ENCODE assay signal across 11 mouse cellular contexts in genomic region chr10:115296401-115296935, GRCm38 (mm10). TPM values are rescaled to one million over a fixed set of nuclear protein-coding genes. Genes with fewer than 3 reads are reported as not detected.
DNase-seq lines count a peak whose midpoint lies in the region; ATAC-seq and TF ChIP-seq lines count a peak whose summit lies in the region.
"Had no signal": no experiment of that assay in that cellular context is flagged by ENCODE, and none has a peak within 500 bp of the region (broad histone marks: within the 10 kb centered on the region; RNA-seq: fewer than 3 reads in every experiment).

No protein-coding gene starts in this region.

- DNase-seq in forebrain, postnatal 0 days = no peak
- DNase-seq in lung, postnatal 0 days (ENCODE audit: low spot score) = no peak
- no peak for DNase-seq in lung, postnatal 14 days
- DNase-seq in urinary bladder, adult 18-20 months (ENCODE audit: low spot score in 2 of 2) = no peak
- no peak for DNase-seq in ovary, postnatal 36 days (ENCODE audit: low spot score)
- DNase-seq: cerebellum, adult 9-11 months; spleen, adult 18-20 months had no signal

- H3K4me2 ChIP-seq in forebrain, postnatal 0 days (ENCODE audit: low read depth) = no peak overlapping the region
- H3K4me2 ChIP-seq in forebrain, embryonic 15.5 days (replicated peaks) = no peak overlapping the region
- no peak overlapping the region for H3K4me2 ChIP-seq in lung, postnatal 0 days (replicated peaks; ENCODE audit: low read depth, low read length)
- H3K4me2 ChIP-seq in intestine, embryonic 16.5 days (ENCODE audit: low read depth, low read length) = no peak overlapping the region
- H3K4me2 ChIP-seq: limb, embryonic 13.5 days had no signal

- no peaks in the 10 kb centered on the region for H3K27me3 ChIP-seq in forebrain, postnatal 0 days (ENCODE audit: insufficient read depth, low read length)
- no peaks in the 10 kb centered on the region for H3K27me3 ChIP-seq in forebrain, embryonic 15.5 days
- no peaks in the 10 kb centered on the region for H3K27me3 ChIP-seq in lung, postnatal 0 days (replicated peaks; ENCODE audit: insufficient read depth, low read length)
- H3K27me3 ChIP-seq in intestine, embryonic 16.5 days (replicated peaks; ENCODE audit: control insufficient read depth, insufficient read depth, low read length) = no peaks in the 10 kb centered on the region
- no peaks in the 10 kb centered on the region for H3K27me3 ChIP-seq in small intestine, adult 2 months (ENCODE audit: control insufficient read depth, insufficient read depth, low read length)
- H3K27me3 ChIP-seq: limb, embryonic 13.5 days had no signal

- peaks cover 53% of the 10 kb centered on the region for H3K36me3 ChIP-seq in forebrain, postnatal 0 days (ENCODE audit: insufficient read depth)
- H3K36me3 ChIP-seq in forebrain, embryonic 15.5 days = peaks cover 62% of the 10 kb centered on the region
- H3K36me3 ChIP-seq in lung, postnatal 0 days (ENCODE audit: insufficient read depth, low read length) = peaks cover 36% of the 10 kb centered on the region
- peaks cover 9% of the 10 kb centered on the region for H3K36me3 ChIP-seq in intestine, embryonic 16.5 days (ENCODE audit: control insufficient read depth, insufficient read depth, low read length)
- peaks cover 67% of the 10 kb centered on the region for H3K36me3 ChIP-seq in small intestine, adult 2 months (ENCODE audit: control insufficient read depth, insufficient read depth, low read length)

- no peak for ATAC-seq in forebrain, postnatal 0 days
- ATAC-seq in forebrain, embryonic 15.5 days (replicated peaks) = no peak
- ATAC-seq in lung, postnatal 0 days = peak; percentile 37; the same call in 1 of the 2 replicates
- ATAC-seq in intestine, embryonic 16.5 days = peak; percentile 52; the same call in 1 of the 2 replicates

- no peak overlapping the region for H3K27ac ChIP-seq in forebrain, postnatal 0 days (ENCODE audit: low read depth, low read length)
- no peak overlapping the region for H3K27ac ChIP-seq in forebrain, embryonic 15.5 days (replicated peaks)
- no peak overlapping the region for H3K27ac ChIP-seq in lung, postnatal 0 days (ENCODE audit: low read length)
- no peak overlapping the region for H3K27ac ChIP-seq in intestine, embryonic 16.5 days (ENCODE audit: low read length)
- no peak overlapping the region for H3K27ac ChIP-seq in small intestine, adult 2 months (ENCODE audit: insufficient read depth, low read depth, low read length)
- H3K27ac ChIP-seq: limb, embryonic 13.5 days had no signal

- H3K4me1 ChIP-seq in forebrain, postnatal 0 days (ENCODE audit: insufficient read depth) = no peaks in the 10 kb centered on the region
- H3K4me1 ChIP-seq in forebrain, embryonic 15.5 days = no peaks in the 10 kb centered on the region
- no peaks in the 10 kb centered on the region for H3K4me1 ChIP-seq in lung, postnatal 0 days (ENCODE audit: insufficient read depth, low read depth, low read length)
- no peaks in the 10 kb centered on the region for H3K4me1 ChIP-seq in intestine, embryonic 16.5 days (ENCODE audit: control insufficient read depth, insufficient read depth, low read length)
- no peaks in the 10 kb centered on the region for H3K4me1 ChIP-seq in small intestine, adult 2 months (ENCODE audit: control insufficient read depth, insufficient read depth, insufficient read length, low read length)
- H3K4me1 ChIP-seq: limb, embryonic 13.5 days had no signal

- 89% methylated on average over 9 of the region's 9 CpGs for WGBS in forebrain, postnatal 0 days
- 90% methylated on average over 9 of the region's 9 CpGs for WGBS in forebrain, embryonic 15.5 days
- WGBS in lung, postnatal 0 days = 71% methylated on average over 9 of the region's 9 CpGs
- 76% methylated on average over 9 of the region's 9 CpGs for WGBS in intestine, embryonic 16.5 days
- WGBS in small intestine, adult 2 months = 72% methylated on average over 9 of the region's 9 CpGs

- no peak for TF ChIP-seq EP300 in lung, postnatal 0 days (IDR thresholded peaks at IDR 0.05)

- peak; percentile 20; the same call in 1 of the 2 replicates for TF ChIP-seq CTCF in forebrain, postnatal 0 days (IDR thresholded peaks at IDR 0.05; ENCODE audit: low read depth)
- TF ChIP-seq CTCF in lung, postnatal 0 days (IDR thresholded peaks at IDR 0.05) = peak; percentile 49
- peak; percentile 20; the same call in 1 of the 2 replicates for TF ChIP-seq CTCF in small intestine, adult 2 months (IDR thresholded peaks at IDR 0.05; ENCODE audit: extremely low read depth, insufficient read length, insufficient replicate concordance, low read depth, low read length)

- no peaks in the 10 kb centered on the region for H3K9me3 ChIP-seq in forebrain, postnatal 0 days (ENCODE audit: low read length)
- H3K9me3 ChIP-seq in forebrain, embryonic 15.5 days = no peaks in the 10 kb centered on the region
- no peaks in the 10 kb centered on the region for H3K9me3 ChIP-seq in lung, postnatal 0 days (ENCODE audit: low read length)
- H3K9me3 ChIP-seq in intestine, embryonic 16.5 days (ENCODE audit: control insufficient read depth, low read length) = no peaks in the 10 kb centered on the region
- H3K9me3 ChIP-seq: limb, embryonic 13.5 days had no signal

- TF ChIP-seq POLR2A in small intestine, adult 2 months (IDR thresholded peaks at IDR 0.05; ENCODE audit: low read depth, low read length) = no peak

- H3K4me3 ChIP-seq in forebrain, postnatal 0 days (ENCODE audit: low read depth, low read length) = no peak overlapping the region
- H3K4me3 ChIP-seq in forebrain, embryonic 15.5 days = no peak overlapping the region
- H3K4me3 ChIP-seq in lung, postnatal 0 days (ENCODE audit: low read depth, low read length) = no peak overlapping the region
- H3K4me3 ChIP-seq in intestine, embryonic 16.5 days (ENCODE audit: low read length) = no peak overlapping the region
- no peak overlapping the region for H3K4me3 ChIP-seq in small intestine, adult 2 months (ENCODE audit: low read depth, low read length)
- H3K4me3 ChIP-seq: limb, embryonic 13.5 days had no signal

- H3K9ac ChIP-seq in forebrain, postnatal 0 days = no peak overlapping the region
- no peak overlapping the region for H3K9ac ChIP-seq in forebrain, embryonic 15.5 days (replicated peaks)
- H3K9ac ChIP-seq in lung, postnatal 0 days (replicated peaks; ENCODE audit: low read depth) = no peak overlapping the region
- H3K9ac ChIP-seq in intestine, embryonic 16.5 days (ENCODE audit: low read depth, low read length) = no peak overlapping the region
- H3K9ac ChIP-seq: limb, embryonic 13.5 days had no signal

RNA-seq across cellular contexts. Expression of gene Rab21, which starts 18.9 kb away (rescaled TPM):
- total RNA-seq in forebrain, postnatal 0 days (2014; rRNA removed) = 31.2 and 34.7 TPM in 2 replicates
- polyA plus RNA-seq in forebrain, postnatal 0 days (2015; fragmentation: Nextera tagmentation; extraction: Ambion mirVana) = 10.7 and 14.8 TPM in 2 replicates
- 5.6 and 8.5 TPM in 2 replicates for polyA plus RNA-seq in forebrain, embryonic 15.5 days (2015; fragmentation: Nextera tagmentation; extraction: Ambion mirVana)
- polyA plus RNA-seq in lung, postnatal 0 days (2015; fragmentation: Nextera tagmentation; extraction: Ambion mirVana) = 9.1 and 10.1 TPM in 2 replicates
- 4.7 and 5.1 TPM in 2 replicates for polyA plus RNA-seq in intestine, embryonic 16.5 days (2015; fragmentation: Nextera tagmentation; extraction: Ambion mirVana)
- 12.6 and 28.8 TPM in 2 replicates for polyA plus RNA-seq in small intestine, adult 2 months (2012; rRNA removed)

RNA-seq across cellular contexts. Expression of gene Tbc1d15, which starts 45.2 kb away (rescaled TPM):
- 8.5 and 10.3 TPM in 2 replicates for total RNA-seq in forebrain, postnatal 0 days (2014; rRNA removed)
- 24.7 and 31.3 TPM in 2 replicates for polyA plus RNA-seq in forebrain, postnatal 0 days (2015; fragmentation: Nextera tagmentation; extraction: Ambion mirVana)
- polyA plus RNA-seq in forebrain, embryonic 15.5 days (2015; fragmentation: Nextera tagmentation; extraction: Ambion mirVana) = 40.7 and 42.1 TPM in 2 replicates
- polyA plus RNA-seq in lung, postnatal 0 days (2015; fragmentation: Nextera tagmentation; extraction: Ambion mirVana) = 47.9 and 49.9 TPM in 2 replicates
- polyA plus RNA-seq in intestine, embryonic 16.5 days (2015; fragmentation: Nextera tagmentation; extraction: Ambion mirVana) = 56.2 and 58.7 TPM in 2 replicates
- 1.8 and 6.2 TPM in 2 replicates for polyA plus RNA-seq in small intestine, adult 2 months (2012; rRNA removed)

Comparison
In these comparisons a context has a peak if more than half of its experiments do, and no peak if none do; other contexts are left out.
1. ATAC-seq: peak in lung, postnatal 0 days (single experiment) and intestine, embryonic 16.5 days (single experiment); none in forebrain, postnatal 0 days (single experiment) and forebrain, embryonic 15.5 days (single experiment).
2. Peak in every context shown above with its lines, with median percentiles within 50 percentile points of each other: CTCF ChIP-seq.